Mouse (Mus musculus) adrenal gland, postnatal 36 days (tissue): ENCODE data around the gene Ntn4. TPM values are rescaled to one million over a fixed set of nuclear protein-coding genes. Genes with fewer than 3 reads are reported as not detected.
A peak's percentile ranks its signal among the peaks of the same experiment; 100 is the strongest.
"Not testable (repeated sequence)": the region's sequence is repeated elsewhere in the genome, so short reads cannot be mapped to it uniquely, and the experiment has no call there.

Experiments used
- DNase-seq, 2 experiments: peaks; one replicate each; pipeline ENCODE4 v3.0.0; 2021; ENCODE audit warnings: mixed read lengths in 1 of 2
- total RNA-seq, 2 experiments: library from RNA; stranded (reverse); gene quantifications; 2 replicates each; pipeline ENCODE4 v1.2.3; 2021

Gene Ntn4
- total RNA-seq, 2 experiments from 2014 or later = 14.7 to 15.2 TPM

DNA sequence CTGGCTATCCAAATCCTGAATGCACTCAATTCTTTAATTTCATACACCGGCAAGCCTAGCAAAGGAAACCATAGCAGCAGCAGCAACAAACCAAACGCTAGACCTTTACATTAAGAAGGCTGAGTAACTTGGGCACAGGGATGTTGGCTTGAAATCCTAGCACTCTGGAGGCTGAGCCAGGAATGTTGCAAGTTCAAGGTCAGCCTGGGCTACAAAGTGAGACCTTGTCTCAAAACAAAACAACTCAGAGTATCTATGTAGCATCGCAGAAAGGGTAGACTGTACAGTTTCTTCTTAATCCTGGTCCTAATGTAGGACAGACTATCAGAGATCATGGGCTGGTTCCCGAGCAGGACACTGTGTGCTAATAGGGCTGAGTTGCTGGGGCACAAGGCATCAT, 43.4 kb downstream of the Ntn4 start:
- DNase-seq = peak in 1 of 2 experiments; percentile 17

DNA sequence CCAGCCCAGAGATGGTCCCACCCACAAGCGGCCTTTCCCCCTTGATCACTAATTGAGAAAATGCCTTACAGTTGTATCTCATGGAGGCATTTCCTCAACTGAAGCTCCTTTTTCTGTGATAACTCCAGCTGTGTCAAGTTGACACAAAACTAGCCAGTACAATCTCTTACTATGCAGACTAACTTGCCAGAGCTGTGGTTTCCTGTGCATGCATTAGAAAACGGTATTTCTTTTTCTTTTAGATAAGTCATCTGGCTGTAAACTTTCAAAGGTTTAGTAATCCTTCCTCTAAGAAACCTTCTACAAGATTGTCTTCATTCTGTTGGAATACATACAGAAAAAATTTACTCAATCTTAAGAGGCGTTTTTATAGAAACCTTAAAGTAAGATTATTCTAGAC, 44.9 kb downstream of the Ntn4 start:
- DNase-seq = not testable (repeated sequence)

DNA sequence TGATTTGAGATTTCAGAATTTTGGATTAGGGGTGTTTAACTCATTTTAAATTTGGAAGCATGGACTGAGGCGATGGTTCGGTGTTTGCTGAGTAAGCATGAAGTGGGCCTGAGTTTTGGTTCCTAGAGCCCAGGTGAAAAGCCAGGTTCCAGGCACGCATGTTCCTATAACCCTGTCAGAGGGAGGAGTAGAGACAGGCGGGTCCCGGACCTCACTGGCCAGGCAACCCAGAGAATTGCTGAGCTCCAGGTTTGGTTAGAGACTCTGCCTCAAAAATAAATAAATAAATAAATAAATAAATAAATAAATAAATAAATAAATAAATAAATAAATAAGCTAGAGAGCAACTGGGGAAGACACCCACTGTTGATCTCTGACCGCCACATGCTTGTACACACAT, 46.1 kb downstream of the Ntn4 start:
- no peak for DNase-seq

DNA sequence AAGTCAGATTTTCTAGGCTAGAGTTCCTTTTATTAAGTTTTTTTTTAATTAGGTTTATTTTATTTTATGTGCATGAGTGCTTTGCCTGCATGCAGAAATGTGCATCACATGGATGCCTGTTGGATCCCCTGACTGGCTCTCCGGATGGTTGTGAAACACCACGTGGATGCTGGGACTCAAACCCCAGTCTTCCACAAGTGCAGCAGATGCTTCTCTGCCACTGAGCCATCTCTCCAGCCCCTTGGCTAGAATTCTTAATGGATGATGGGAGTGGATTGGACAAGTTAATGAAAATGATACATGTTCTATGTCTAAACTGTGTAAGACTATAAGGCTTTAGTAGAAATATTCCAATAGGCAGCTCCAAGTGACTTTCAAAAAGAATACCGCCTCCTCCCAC, 47.3 kb downstream of the Ntn4 start:
- no peak for DNase-seq

DNA sequence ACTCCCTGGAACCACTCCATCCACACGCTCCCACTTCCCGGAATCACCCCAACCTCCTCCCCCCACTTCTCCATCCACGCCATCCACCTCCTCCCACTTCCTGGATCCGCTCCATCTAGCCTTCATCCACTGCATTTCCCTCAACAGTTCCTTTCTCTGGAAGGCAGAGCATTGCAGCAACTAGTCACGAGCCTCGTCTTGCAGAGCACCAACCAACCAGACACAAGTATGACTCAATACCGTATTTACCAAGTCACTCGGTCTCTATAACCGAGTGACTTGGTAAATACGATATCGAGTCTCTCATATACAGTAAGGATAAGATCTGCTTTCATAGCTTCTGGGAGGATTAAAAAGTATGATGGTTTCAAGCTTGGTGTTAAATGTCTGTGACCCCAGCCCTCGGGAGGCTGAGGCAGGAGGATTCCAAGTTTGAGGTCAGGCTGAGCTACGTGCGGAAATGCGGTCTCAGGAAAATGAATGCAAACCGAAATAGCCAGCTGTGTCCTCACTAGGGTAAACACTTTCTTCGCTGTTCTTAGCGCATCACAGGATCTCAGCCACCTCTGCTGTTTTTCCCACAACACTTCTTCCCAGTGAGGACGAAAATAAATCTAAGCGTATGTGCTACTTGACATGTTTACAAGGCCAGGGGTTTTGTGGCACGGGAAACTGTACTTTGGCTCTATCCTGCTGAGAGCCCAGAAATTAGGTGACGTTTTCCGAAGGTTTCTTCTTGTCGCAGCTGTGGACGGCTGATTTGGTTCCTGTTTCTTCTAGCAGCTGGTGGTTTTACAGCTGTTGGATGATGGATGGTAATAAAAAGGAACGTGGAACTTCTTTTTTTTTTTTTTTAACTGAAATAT, 48.1 kb downstream of the Ntn4 start:
- no peak for DNase-seq

DNA sequence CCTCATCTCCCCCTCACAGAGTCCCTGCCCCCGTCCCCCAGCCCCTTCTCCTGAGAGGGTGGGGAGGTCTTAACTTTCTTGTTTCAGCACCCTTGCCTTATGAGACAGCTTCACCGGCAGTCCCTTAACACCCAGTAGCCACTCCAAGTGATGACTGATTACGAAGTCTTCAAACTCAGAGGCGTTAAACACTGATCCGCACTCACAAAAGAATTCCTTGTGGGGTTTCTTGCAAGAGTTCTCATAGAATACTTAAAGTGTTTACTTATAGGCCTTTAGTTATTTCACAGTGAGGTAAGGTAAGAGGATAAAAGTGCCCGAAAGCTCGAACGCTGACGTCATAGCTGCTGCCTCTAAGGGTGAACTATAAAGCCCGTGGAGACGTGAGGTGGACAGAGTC, 50.9 kb downstream of the Ntn4 start:
- DNase-seq = no peak

DNA sequence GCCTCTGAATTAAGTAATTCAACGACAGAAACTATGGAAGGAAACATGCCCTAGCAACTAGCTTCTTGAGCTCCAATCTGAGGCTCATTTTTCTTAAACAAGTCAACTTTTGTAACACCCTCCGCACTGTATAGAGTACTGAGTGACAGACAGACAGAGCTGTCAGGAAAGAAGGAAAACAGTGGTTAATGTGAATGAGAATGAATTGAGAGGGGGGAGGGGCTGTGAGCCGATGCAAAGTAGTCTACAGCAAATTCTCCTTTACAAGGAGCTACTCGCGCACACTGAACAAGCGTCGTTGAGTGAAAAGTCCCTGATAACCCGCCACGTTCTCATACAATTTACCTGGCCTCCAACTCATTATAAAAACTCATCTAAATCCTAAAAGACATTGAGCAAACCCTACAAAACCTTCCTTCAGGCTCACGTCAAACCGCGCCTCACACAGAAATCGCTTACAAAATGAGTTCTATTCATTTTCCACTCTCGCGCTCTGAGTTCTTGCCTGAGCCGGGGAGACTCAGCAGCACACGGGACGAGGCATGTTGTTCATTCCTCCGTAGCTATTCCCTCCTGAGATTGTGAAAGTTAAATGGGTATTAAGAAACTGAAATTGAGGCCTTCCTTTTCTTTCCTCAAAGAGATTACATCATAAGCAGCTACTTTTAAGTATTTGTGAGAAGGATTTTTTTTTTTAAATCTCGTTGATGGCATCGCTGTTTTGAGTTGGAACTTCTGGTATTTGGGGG, 54.7 kb downstream of the Ntn4 start:
- no peak for DNase-seq

DNA sequence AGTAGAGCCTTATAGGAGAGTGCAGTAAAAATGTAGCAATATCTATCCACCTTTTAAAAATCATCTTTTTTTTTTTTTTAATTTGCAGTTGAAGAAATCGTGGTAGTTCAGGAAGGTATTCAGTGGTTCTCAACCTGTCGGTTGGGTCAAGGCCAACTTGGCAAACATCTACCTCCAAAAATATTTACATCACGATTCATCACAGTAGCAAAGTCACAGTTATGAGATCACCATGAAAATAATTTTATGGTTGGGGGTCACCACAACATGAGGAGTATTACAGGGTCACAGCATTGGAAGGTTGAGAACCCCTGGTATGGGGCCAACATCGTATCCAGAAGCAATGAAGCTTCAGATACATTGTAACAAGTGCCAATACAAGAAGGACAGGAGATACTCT, 55.5 kb downstream of the Ntn4 start:
- DNase-seq = no peak

DNA sequence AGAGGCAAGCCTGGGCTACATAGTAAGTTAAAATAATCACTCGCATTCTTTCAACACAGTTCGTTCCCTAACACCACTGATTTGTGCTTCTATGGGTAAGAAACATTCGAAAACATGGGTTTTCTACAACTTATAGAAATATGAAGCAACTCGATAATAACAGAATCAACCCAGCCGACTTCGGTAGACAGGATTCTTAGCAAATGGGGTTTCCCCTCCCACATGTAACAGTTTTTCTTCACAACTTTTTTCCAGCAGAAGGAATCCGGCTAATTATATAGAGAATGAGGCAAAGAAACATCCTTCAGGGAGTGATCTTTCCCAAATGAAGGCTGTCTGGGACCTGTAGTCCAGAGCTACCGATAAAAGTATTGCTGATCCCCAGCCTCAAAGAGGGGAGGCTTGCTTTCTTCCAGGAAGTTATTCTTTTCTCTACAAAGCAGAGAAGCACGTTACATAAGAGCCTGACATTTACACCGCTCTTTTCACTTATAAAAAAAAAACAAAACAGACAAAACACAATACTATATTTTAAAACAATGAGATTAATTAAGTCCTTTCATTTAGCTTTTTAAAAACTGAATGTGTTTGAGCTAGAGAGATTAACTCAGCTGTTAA, 57.5 kb downstream of the Ntn4 start:
- DNase-seq = no peak

DNA sequence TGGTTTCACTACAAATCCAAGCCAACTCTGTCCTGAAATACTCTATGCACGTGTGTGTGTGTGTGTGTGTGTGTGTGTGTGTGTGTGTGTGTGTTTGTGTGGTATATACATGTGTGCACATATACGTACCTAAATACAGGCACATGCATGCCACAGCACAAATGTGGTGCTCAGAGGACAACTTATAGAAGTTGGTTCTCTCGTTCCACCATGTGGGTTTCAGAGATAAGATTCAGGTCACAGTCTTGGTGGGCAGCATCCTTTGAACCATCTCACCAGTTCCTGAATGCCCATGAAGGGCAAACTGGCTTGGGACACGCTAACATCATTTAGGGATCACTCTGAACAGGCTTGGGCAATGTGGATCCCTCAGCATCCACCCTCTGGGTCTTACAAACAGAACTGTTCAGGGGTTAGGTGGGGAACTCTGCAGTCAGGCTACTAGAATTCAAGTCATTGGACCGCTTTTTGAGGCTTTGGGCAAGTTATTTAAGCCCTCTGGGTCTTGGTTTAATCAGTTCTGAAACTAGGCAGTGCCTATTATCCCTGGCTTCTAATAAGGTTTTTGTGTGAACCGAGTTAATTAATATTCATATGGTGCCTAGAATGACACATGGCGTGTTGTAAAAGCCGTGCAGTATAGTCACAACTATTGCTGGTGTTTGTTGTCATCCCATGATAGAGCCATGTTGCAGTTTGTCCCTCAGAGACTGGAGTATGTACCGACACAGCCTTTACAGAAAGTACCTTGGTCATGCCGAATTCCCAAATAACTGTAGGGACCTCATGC, 59.4 kb downstream of the Ntn4 start:
- DNase-seq = no peak

DNA sequence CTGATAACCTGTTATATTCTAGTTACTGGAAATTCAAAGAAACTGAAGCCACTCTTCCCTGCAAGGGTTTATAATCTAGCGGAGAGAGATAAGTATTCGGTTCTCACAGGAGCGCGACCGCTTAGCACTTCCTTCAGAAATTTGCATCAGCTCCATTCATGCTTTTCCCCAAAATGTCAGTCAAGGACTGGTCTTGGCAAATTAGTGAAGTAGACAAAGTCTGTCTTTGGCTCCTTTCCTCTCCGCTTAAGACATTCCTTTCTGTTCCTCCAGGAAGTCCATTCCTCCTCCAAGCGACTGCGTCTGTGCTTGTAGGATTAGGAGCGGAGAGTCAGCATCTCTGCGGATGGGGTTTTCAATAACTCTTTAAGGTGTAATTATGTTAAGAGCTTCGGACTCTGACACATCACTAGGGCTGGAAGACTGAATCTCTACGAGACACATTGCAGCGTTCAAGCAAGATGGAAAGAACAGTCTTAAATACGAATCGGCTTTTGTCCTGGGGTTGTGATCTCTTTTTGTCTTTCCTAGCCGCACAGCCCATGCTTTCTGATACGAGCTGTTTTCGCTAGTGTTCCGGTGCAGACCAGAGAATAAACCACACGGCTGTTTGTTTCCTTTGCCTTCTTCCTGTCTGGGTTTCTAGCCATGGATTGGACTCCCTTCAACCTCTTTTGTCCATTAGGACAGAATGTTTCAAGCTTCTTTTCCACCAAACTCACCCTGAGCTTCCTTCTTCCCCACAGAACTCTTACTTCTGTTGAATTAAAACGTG, 60.3 kb downstream of the Ntn4 start:
- no peak for DNase-seq

DNA sequence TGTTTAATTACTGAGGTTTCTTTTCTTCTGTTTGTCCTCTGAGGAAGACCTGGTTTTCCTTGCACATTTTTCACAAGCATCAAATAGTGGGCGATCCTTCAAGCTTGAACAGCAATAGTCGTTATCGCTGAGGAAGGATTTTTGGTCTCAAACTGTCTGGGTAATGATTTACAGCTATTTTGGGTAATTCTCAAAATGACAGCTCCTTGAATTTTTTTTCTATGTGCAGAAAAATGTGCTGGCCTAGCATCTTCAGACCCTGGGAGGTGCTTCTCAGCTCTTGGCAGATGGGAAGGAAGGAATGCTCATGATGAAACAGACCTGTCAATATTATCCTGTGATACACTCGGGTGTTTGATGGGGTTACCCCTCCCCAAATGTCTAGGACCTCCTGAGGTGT, 63.5 kb downstream of the Ntn4 start:
- DNase-seq = no peak

DNA sequence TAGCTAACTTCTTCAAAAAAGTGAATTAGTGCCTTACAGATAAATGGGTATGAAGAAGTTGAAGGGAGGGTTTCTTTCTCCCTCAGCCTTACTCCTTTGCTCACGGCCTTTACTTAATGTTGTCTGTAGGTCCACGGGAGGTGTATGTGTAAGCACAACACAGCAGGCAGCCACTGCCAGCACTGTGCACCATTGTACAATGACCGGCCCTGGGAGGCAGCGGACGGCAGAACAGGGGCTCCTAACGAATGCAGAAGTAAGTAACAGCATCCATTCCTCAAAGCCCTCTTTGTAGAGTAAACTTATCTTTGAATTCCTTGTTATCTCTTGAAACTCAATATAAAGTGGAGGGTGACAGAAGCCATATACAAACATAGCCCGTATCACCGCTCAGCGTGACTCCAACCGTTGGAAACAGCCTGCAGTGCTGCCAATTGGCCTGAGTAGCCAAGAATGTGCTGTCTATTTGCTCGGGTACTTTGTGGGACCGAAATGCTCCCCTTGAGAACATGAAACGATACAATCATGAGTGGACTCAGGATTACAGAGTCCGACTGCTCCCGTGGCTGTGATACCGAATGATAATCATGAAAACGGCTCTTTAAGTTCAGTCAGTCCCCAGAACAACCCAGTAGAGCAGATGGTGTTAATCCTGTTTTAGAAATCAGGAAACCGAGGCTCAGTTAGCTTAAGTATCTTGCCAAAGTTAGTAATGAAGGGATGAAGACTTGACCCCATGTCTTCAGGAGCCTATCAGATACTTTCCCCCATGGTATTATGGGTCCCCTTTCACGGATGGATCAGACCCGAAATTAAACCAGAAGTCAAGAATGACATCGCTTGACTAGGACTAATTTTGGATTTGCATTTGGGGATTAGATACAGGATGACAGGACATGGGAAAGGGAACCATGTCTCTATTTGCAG, 66.9 kb downstream of the Ntn4 start:
- DNase-seq = no peak

DNA sequence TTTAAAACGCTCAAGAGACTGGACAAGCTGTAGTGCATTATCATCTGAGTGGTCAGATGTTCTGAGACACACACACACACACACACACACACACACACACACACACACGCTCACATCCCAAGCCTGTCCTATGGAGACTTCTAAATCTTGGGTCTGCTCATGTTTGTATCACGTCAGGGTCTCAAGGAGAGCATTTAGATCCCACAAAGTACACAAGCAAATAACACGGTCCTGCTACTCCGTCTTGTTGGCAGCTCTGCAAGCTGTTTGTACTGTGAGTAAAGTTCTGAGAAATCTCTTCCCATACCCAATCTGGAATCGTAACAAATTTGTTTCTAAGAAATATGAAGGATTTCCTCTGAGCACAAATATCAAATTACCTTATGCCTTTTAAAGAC, 67.6 kb downstream of the Ntn4 start:
- no peak for DNase-seq

DNA sequence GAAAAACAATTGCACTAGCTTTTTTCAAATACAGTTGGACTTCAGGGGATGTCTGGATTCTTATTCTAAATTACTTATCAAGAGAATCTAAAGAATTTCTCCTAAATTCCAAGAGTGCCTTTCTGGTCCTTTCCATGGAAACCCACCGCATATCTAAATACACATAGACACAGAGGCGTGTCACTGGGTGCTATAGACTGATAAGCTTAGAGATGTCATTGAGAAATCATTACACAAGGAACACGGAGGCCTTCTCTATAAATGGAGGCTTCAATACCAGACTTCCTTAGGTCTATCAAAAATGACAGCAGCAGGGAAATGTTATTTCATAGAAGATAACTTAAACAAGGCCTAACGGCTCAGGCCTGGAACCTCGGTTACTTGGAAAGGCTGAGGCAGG, 68.0 kb downstream of the Ntn4 start:
- no peak for DNase-seq

DNA sequence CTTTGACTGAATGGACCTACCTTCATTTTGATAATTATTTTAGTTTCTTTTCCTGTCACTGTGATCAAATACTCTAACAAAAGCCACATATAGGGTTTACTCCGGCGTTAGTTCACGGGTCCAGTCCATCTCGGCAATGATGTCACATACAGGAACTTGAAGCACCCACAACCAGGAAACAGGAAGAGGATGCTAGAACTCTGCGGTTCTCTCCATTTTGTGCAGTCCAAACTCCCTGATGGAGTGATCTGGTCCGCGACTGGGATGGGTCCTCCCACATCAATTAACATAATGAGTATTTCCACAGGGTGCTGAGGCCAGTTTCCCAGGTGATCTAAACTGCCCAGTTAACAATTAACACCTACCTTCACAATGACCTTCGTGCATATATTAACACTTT, 69.1 kb downstream of the Ntn4 start:
- DNase-seq = no peak

DNA sequence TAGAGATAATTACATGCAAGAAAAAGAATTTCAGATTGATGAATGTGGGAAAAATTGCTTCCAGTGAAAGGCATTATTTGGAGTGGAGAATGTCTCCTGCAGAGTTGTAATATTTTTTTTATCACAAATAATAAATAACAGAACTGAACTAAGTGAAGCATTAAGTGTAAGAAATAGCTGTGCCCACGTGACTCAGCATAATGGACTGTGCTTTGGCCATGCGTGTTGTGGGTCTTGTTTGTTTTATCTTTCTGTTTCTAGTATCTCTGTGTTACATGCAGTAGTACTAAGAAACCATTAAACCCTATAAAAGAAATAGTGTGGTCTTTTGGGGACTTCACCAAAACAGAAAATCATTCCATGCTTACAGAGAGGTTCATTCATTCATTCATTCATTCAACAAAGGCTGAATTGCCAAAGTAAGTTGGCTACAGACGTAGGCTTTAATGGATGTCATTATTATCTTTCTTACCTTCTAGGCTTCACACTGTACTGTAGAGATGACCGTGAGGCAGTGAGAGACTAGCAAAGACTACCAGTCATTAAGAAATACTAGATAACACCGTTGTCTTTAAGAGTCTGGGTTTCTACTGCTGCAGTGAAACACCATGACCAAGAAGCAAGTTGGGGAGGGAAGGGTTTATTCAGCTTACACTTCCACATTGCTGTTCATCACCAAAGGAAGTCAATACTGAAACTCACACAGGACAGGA, 81.3 kb downstream of the Ntn4 start:
- no peak for DNase-seq

DNA sequence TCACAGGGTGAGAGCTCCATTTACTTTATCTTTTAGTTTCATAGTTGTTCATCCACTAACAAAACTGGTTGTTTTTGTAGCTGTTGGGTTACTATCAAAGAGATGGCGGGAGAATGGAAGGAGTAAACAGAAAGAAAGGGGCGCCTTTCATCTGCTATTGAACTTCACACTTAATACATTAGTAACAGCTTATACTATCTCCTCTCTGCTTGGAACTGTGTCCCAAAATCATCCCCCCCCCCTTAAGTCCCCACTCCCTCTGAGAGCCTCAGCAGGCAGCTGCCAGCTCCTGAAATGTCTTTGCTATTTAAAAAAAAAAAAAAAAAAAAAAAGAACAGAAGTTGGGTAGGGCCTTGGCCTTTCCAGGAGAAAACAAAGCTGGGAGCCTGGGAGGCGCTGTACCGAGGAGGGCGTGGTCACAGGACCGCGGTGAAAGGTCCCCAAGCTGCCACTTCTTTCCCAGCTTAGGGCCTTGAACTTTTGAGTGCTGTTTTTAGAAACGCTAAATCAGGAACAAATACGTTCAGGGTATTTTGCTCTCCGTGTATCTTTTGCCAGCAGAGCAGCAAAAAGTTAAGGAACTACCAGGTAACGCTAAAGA, 83.6 kb downstream of the Ntn4 start:
- DNase-seq = peak; percentile 85 to 87

DNA sequence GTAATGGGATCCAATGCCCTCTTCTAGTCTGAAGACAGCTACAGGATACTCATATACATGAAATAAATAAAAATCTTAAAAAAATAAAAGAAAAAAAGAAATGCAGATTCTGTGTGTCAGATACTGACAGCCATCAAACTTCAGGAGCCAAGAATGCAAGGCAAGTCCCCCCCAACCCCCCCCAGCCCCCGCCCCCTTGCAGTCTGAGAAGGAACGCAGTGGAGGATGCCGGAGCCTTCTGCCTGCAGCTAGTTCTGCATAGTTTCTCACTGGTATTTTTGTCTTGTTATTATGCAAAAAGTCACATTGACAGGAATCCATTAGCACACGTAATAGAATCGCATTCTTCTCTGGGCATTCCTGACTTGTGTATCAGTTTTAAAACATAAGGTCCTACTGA, 87.7 kb downstream of the Ntn4 start:
- DNase-seq = no peak
